Mouse (Mus musculus) heart, postnatal 14 days (tissue): ENCODE measurements at regions not wholly inside any gene's neighbourhood (a gene's known extent, or its start where the extent isn't known, plus 50 kb on each side); places are given as distances from the start of the nearest gene placed in this dataset.

Experiments used
- DNase-seq, 2 experiments: peaks; one replicate each; pipeline ENCODE4 v3.0.0; 2021 to 2022
- intact Hi-C: fragments of 180-260 bp; cut with DNase I; formaldehyde crosslinking; loops from one replicate; pipeline ENCODE4 v1.15.1; 2025

- no peak for DNase-seq
- intact Hi-C loops, result no loop called here
Observed at GRCm38 (mm10) chr2:174848981-174849681, 88.7 kb downstream of the Edn3 start.

GRCm38 (mm10) chr2:174850860-174851259 is 90.4 kb downstream of the Edn3 start:
- intact Hi-C loops, result loop anchor here (10.0 kb wide), 1 partner anchor 376 kb away; the partner anchor contains the start of gene Prelid3b
- no peak for DNase-seq

- intact Hi-C loops, result loop anchor here (2.0 to 10.0 kb wide), 2 partner anchors 377 to 541 kb away; partner anchors contain the start of gene Prelid3b
Observed at GRCm38 (mm10) chr2:174851525-174852330, 91.3 kb downstream of the Edn3 start.

GRCm38 (mm10) chr2:174853786-174854185 is 93.4 kb downstream of the Edn3 start:
- intact Hi-C loops, result loop anchor here (2.0 to 10.0 kb wide), 3 partner anchors 179 to 543 kb away; partner anchors contain the start of gene Prelid3b
- no peak for DNase-seq

More at GRCm38 (mm10) chr2:174851525-174852330, 91.3 kb downstream of the Edn3 start:
- peak; percentile 75 to 85 for DNase-seq

GRCm38 (mm10) chr2:174855548-174855947 is 95.1 kb downstream of the Edn3 start:
- intact Hi-C loops, result loop anchor here (2.0 to 10.0 kb wide), 4 partner anchors 181 to 1293 kb away; partner anchors contain the start of gene Prelid3b
- DNase-seq, result no peak

- intact Hi-C loops, result loop anchor here (5.0 to 10.0 kb wide), 3 partner anchors 364 to 1294 kb away; partner anchors contain the start of gene Prelid3b
- DNase-seq, result no peak
Observed at GRCm38 (mm10) chr2:174856135-174856534, 95.7 kb downstream of the Edn3 start.

- peak; percentile 74 to 79 for DNase-seq
- intact Hi-C loops, result loop anchor here (2.0 to 10.0 kb wide), 4 partner anchors 45 to 1296 kb away; partner anchors contain the start of gene Prelid3b
Observed at GRCm38 (mm10) chr2:174858011-174858834, 97.8 kb downstream of the Edn3 start.

GRCm38 (mm10) chr2:174858835-174859215 is 98.4 kb downstream of the Edn3 start:
- no peak for DNase-seq
- intact Hi-C loops, result loop anchor here (2.0 to 10.0 kb wide), 4 partner anchors 44 to 1297 kb away; partner anchors contain the start of gene Prelid3b

GRCm38 (mm10) chr2:174859533-174859932 is 99.1 kb downstream of the Edn3 start:
- DNase-seq, result peak; percentile 21 to 31
- intact Hi-C loops, result loop anchor here (2.0 to 10.0 kb wide), 4 partner anchors 43 to 1297 kb away; partner anchors contain the start of gene Prelid3b

GRCm38 (mm10) chr2:174864657-174865056 is 104.2 kb downstream of the Edn3 start:
- DNase-seq, result no peak

GRCm38 (mm10) chr2:174866546-174866945 is 106.1 kb downstream of the Edn3 start:
- DNase-seq, result no peak
- intact Hi-C loops, result no loop called here

More at GRCm38 (mm10) chr2:174864657-174865056, 104.2 kb downstream of the Edn3 start:
- intact Hi-C loops, result no loop called here

- intact Hi-C loops, result no loop called here
Observed at GRCm38 (mm10) chr2:174867397-174867796, 107.0 kb downstream of the Edn3 start.

GRCm38 (mm10) chr2:174868186-174868585 is 107.8 kb downstream of the Edn3 start:
- intact Hi-C loops, result no loop called here
- DNase-seq, result no peak

More at GRCm38 (mm10) chr2:174867397-174867796, 107.0 kb downstream of the Edn3 start:
- no peak for DNase-seq

- DNase-seq, result peak in 1 of 2 experiments; percentile 25
- intact Hi-C loops, result no loop called here
Observed at GRCm38 (mm10) chr2:174868743-174869369, 108.4 kb downstream of the Edn3 start.

- intact Hi-C loops, result no loop called here
- no peak for DNase-seq
Observed at GRCm38 (mm10) chr2:174870284-174870683, 109.9 kb downstream of the Edn3 start.

- DNase-seq, result no peak
- intact Hi-C loops, result no loop called here
Observed at GRCm38 (mm10) chr2:174871225-174871624, 110.8 kb downstream of the Edn3 start.

GRCm38 (mm10) chr2:174871844-174872243 is 111.4 kb downstream of the Edn3 start:
- peak in 1 of 2 experiments; percentile 26 for DNase-seq
- intact Hi-C loops, result no loop called here

- no peak for DNase-seq
- intact Hi-C loops, result no loop called here
Observed at GRCm38 (mm10) chr2:174876886-174877285, 116.5 kb downstream of the Edn3 start.

- DNase-seq, result no peak
- intact Hi-C loops, result no loop called here
Observed at GRCm38 (mm10) chr2:174878979-174879378, 118.6 kb downstream of the Edn3 start.
